Mouse (Mus musculus) lung, adult 2 months (tissue): ENCODE results near the gene Myo3a.

Experiments used
- CTCF ChIP-seq: fragments of 200-500 bp; IDR thresholded peaks from 2 replicates; pipeline ENCODE4 v1.5.1; 2011; ENCODE audit warnings: mild to moderate bottlenecking, low read length, control low read depth; ENCODE audit not compliant: insufficient read depth
- POLR2A ChIP-seq: fragments of 200-500 bp; IDR thresholded peaks from 2 replicates; pipeline ENCODE4 v1.6.1; 2011; ENCODE audit warnings: low read depth, mild to moderate bottlenecking, control low read depth, low read length, borderline replicate concordance; ENCODE audit errors: extremely low read depth

DNA sequence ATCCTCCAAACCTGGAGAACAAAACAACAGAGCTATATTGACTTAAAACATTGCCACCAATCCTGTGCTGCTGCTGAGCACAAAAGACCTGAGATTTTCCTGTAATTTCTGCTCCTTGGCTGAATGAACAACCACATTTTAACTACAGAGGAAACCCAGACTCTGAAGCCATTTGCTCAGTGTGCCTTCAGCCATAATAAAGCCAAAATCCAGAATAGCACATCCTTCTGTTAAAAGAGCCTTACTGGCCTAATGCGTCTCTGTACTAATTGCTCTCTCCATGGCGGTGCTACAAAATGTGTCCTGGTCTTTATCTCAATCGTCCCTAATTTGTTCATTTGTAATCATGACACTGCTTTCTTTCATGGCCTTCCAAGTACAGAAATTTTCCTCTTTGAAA is 23.2 kb downstream of the Myo3a start:
- TF ChIP-seq POLR2A: no peak
- no peak for TF ChIP-seq CTCF
